Mouse (Mus musculus) heart, adult 18-20 months (tissue): ENCODE measurements at regions not wholly inside any gene's neighbourhood (a gene's known extent, or its start where the extent isn't known, plus 50 kb on each side); places are given as distances from the start of the nearest gene placed in this dataset.

Experiments
- DNase-seq, 2 experiments: peaks; one replicate each; pipeline ENCODE4 v3.0.0; 2021 to 2022; ENCODE audit warnings: mixed read lengths in 1 of 2

- peak; percentile 75 to 88 for DNase-seq
Measured at GRCm38 (mm10) chr10:66911261-66911911, 184.5 kb upstream of the Jmjd1c start.

- DNase-seq = no peak
Measured at GRCm38 (mm10) chr10:66912440-66912839, 183.5 kb upstream of the Jmjd1c start.

- no peak for DNase-seq
Measured at GRCm38 (mm10) chr10:66913187-66913586, 182.7 kb upstream of the Jmjd1c start.

GRCm38 (mm10) chr10:66913627-66914026 is 182.3 kb upstream of the Jmjd1c start:
- DNase-seq = no peak

- no peak for DNase-seq
Measured at GRCm38 (mm10) chr10:66914288-66914975, 181.5 kb upstream of the Jmjd1c start.

GRCm38 (mm10) chr10:66915801-66916200 is 180.1 kb upstream of the Jmjd1c start:
- DNase-seq = no peak

- DNase-seq = no peak
Measured at GRCm38 (mm10) chr10:66917725-66918124, 178.2 kb upstream of the Jmjd1c start.

- no peak for DNase-seq
Measured at GRCm38 (mm10) chr10:66918713-66919112, 177.2 kb upstream of the Jmjd1c start.

- peak; percentile 86 to 88 for DNase-seq
Measured at GRCm38 (mm10) chr10:66919953-66920760, 175.8 kb upstream of the Jmjd1c start.

- DNase-seq = peak; percentile 97 to 98
Measured at GRCm38 (mm10) chr10:66920761-66921684, 174.9 kb upstream of the Jmjd1c start.

- no peak for DNase-seq
Measured at GRCm38 (mm10) chr10:66921776-66922175, 174.1 kb upstream of the Jmjd1c start.

GRCm38 (mm10) chr10:66922314-66922713 is 173.6 kb upstream of the Jmjd1c start:
- no peak for DNase-seq

- DNase-seq = no peak
Measured at GRCm38 (mm10) chr10:66923947-66924346, 172.0 kb upstream of the Jmjd1c start.

GRCm38 (mm10) chr10:66924418-66924817 is 171.5 kb upstream of the Jmjd1c start:
- DNase-seq = no peak

- peak in 1 of 2 experiments; percentile 20 for DNase-seq
Measured at GRCm38 (mm10) chr10:66925553-66926127, 170.3 kb upstream of the Jmjd1c start.

GRCm38 (mm10) chr10:66927651-66928050 is 168.3 kb upstream of the Jmjd1c start:
- no peak for DNase-seq

- DNase-seq = peak; percentile 61 to 83
Measured at GRCm38 (mm10) chr10:66928211-66928990, 167.5 kb upstream of the Jmjd1c start.

GRCm38 (mm10) chr10:66930563-66930962 is 165.4 kb upstream of the Jmjd1c start:
- DNase-seq = peak; percentile 33 to 53

GRCm38 (mm10) chr10:66931505-66931904 is 164.4 kb upstream of the Jmjd1c start:
- peak; percentile 83 to 85 for DNase-seq

GRCm38 (mm10) chr10:66932544-66932943 is 163.4 kb upstream of the Jmjd1c start:
- peak in 1 of 2 experiments; percentile 73 for DNase-seq

GRCm38 (mm10) chr10:66933689-66934088 is 162.2 kb upstream of the Jmjd1c start:
- no peak for DNase-seq
